Mouse (Mus musculus) olfactory bulb, adult 2 months (tissue): Measurements from ENCODE around the gene Gdap2.

Experiments
- CTCF ChIP-seq: fragments of 200-500 bp; IDR thresholded peaks from 2 replicates; pipeline ENCODE4 v1.5.1; 2012; ENCODE audit warnings: low read depth, mild to moderate bottlenecking, low read length, moderate library complexity; ENCODE audit not compliant: insufficient read depth
- POLR2A ChIP-seq: fragments of 200-500 bp; IDR thresholded peaks from 2 replicates; pipeline ENCODE4 v1.6.1; 2012; ENCODE audit warnings: mild to moderate bottlenecking, low read depth, low read length, moderate library complexity; ENCODE audit not compliant: insufficient read depth

DNA sequence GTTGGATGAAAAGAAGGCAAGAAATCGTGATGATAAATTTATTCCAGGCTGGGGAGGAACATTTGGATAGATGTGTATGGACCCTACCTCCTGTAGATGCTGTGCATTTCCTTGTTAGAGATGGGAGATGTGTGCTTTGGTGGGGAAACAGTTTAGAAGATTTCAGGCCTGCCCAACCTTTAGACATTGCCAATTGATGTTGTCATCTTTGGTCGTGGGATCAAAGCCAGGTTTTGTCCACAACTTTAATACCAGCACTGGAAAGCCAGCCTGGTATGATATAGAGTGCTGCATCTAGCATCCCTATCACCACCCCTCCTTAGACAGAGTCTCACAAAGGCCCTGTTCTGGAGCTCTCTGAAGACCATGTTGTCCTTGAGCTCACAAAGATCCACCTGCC, 1.4 kb downstream of the Gdap2 start:
- no peak for TF ChIP-seq POLR2A
- no peak for TF ChIP-seq CTCF
